Comparison of ENCODE assay signal across 31 mouse cellular contexts in genomic region chr9:66613667-66614066, GRCm38 (mm10). TPM values are rescaled to one million over a fixed set of nuclear protein-coding genes. Genes with fewer than 3 reads are reported as not detected.
DNase-seq lines count a peak whose midpoint lies in the region; ATAC-seq and TF ChIP-seq lines count a peak whose summit lies in the region.
"Had no signal": no experiment of that assay in that cellular context is flagged by ENCODE, and none has a peak within 500 bp of the region (broad histone marks: within the 10 kb centered on the region; RNA-seq: fewer than 3 reads in every experiment).

No protein-coding gene starts in this region.

- no peak for ATAC-seq in lung, embryonic 15.5 days (ENCODE audit: borderline replicate concordance, extremely low read depth, low FRiP score, low TSS enrichment)
- ATAC-seq in intestine, embryonic 14.5 days (replicated peaks; ENCODE audit: low FRiP score, low TSS enrichment, low read depth), result no peak
- ATAC-seq in intestine, embryonic 16.5 days, result peak; percentile 78
- ATAC-seq in stomach, embryonic 15.5 days (ENCODE audit: insufficient read depth, low FRiP score, low read depth), result no peak
- ATAC-seq in forebrain, embryonic 11.5 days (replicated peaks; ENCODE audit: low FRiP score), result no peak
- ATAC-seq in forebrain, postnatal 0 days, result no peak
- ATAC-seq: forebrain, embryonic 15.5 days; hindbrain, postnatal 0 days; Patski had no signal

- no peak overlapping the region for H3K4me3 ChIP-seq in lung, embryonic 15.5 days
- no peak overlapping the region for H3K4me3 ChIP-seq in intestine, embryonic 14.5 days (ENCODE audit: low read depth, low read length)
- no peak overlapping the region for H3K4me3 ChIP-seq in intestine, embryonic 16.5 days (ENCODE audit: low read length)
- H3K4me3 ChIP-seq in stomach, embryonic 15.5 days (replicated peaks), result no peak overlapping the region
- no peak overlapping the region for H3K4me3 ChIP-seq in forebrain, embryonic 11.5 days (ENCODE audit: low read depth, low read length)
- H3K4me3 ChIP-seq in forebrain, postnatal 0 days (ENCODE audit: low read depth, low read length), result no peak overlapping the region
- H3K4me3 ChIP-seq: embryonic facial prominence, embryonic 12.5 days; embryonic facial prominence, embryonic 15.5 days; forebrain, embryonic 12.5 days; forebrain, embryonic 15.5 days; gastrocnemius, adult 2 months; heart, embryonic 12.5 days; heart, embryonic 15.5 days; hindbrain, embryonic 10.5 days; hindbrain, embryonic 13.5 days had no signal

- H3K27ac ChIP-seq in lung, embryonic 15.5 days, result peak overlapping the region; percentile 54
- peak overlapping the region; percentile 29 for H3K27ac ChIP-seq in intestine, embryonic 14.5 days (ENCODE audit: low read depth)
- peak overlapping the region; percentile 63 for H3K27ac ChIP-seq in intestine, embryonic 16.5 days (ENCODE audit: low read length)
- peak overlapping the region; percentile 51; the same call in 1 of the 2 replicates for H3K27ac ChIP-seq in stomach, embryonic 15.5 days
- H3K27ac ChIP-seq in forebrain, embryonic 11.5 days (ENCODE audit: low read depth, low read length), result no peak overlapping the region
- H3K27ac ChIP-seq in forebrain, postnatal 0 days (ENCODE audit: low read depth, low read length), result no peak overlapping the region
- H3K27ac ChIP-seq: embryonic facial prominence, embryonic 12.5 days; embryonic facial prominence, embryonic 15.5 days; forebrain, embryonic 12.5 days; forebrain, embryonic 15.5 days; gastrocnemius, adult 2 months; heart, embryonic 15.5 days; hindbrain, embryonic 10.5 days; hindbrain, embryonic 13.5 days; hindbrain, postnatal 0 days had no signal

- intact Hi-C loops in gastrocnemius, postnatal 14 days (cut with DNase I; ENCODE audit: low total_unique reads), result no loop called here

- no peak overlapping the region for H3K4me2 ChIP-seq in lung, embryonic 15.5 days
- H3K4me2 ChIP-seq in intestine, embryonic 14.5 days (ENCODE audit: low read length), result no peak overlapping the region
- H3K4me2 ChIP-seq in intestine, embryonic 16.5 days (ENCODE audit: low read depth, low read length), result no peak overlapping the region
- H3K4me2 ChIP-seq in stomach, embryonic 15.5 days, result no peak overlapping the region
- no peak overlapping the region for H3K4me2 ChIP-seq in forebrain, embryonic 11.5 days (ENCODE audit: low read depth, low read length, severe bottlenecking)
- H3K4me2 ChIP-seq in forebrain, postnatal 0 days (ENCODE audit: low read depth), result no peak overlapping the region
- H3K4me2 ChIP-seq: embryonic facial prominence, embryonic 12.5 days; embryonic facial prominence, embryonic 15.5 days; forebrain, embryonic 12.5 days; forebrain, embryonic 15.5 days; heart, embryonic 12.5 days; heart, embryonic 15.5 days; hindbrain, embryonic 13.5 days had no signal

- H3K36me3 ChIP-seq in lung, embryonic 15.5 days, result no peaks in the 10 kb centered on the region
- no peaks in the 10 kb centered on the region for H3K36me3 ChIP-seq in intestine, embryonic 14.5 days (ENCODE audit: control insufficient read depth, insufficient read depth, low read length)
- H3K36me3 ChIP-seq in intestine, embryonic 16.5 days (ENCODE audit: control insufficient read depth, insufficient read depth, low read length), result no peaks in the 10 kb centered on the region
- H3K36me3 ChIP-seq in stomach, embryonic 15.5 days, result no peaks in the 10 kb centered on the region
- H3K36me3 ChIP-seq in forebrain, embryonic 11.5 days (ENCODE audit: control insufficient read depth, insufficient read depth, low read length), result no peaks in the 10 kb centered on the region
- no peaks in the 10 kb centered on the region for H3K36me3 ChIP-seq in forebrain, postnatal 0 days (ENCODE audit: insufficient read depth)
- H3K36me3 ChIP-seq: embryonic facial prominence, embryonic 12.5 days; embryonic facial prominence, embryonic 15.5 days; forebrain, embryonic 12.5 days; forebrain, embryonic 15.5 days; G1E; heart, embryonic 12.5 days; heart, embryonic 15.5 days; hindbrain, embryonic 10.5 days; hindbrain, embryonic 13.5 days had no signal

- H3K9me3 ChIP-seq in lung, embryonic 15.5 days, result no peaks in the 10 kb centered on the region
- H3K9me3 ChIP-seq in intestine, embryonic 14.5 days (ENCODE audit: control insufficient read depth, low read length), result no peaks in the 10 kb centered on the region
- no peaks in the 10 kb centered on the region for H3K9me3 ChIP-seq in intestine, embryonic 16.5 days (ENCODE audit: control insufficient read depth, low read length)
- no peaks in the 10 kb centered on the region for H3K9me3 ChIP-seq in stomach, embryonic 15.5 days
- H3K9me3 ChIP-seq in forebrain, embryonic 11.5 days (ENCODE audit: control insufficient read depth, low read length), result no peaks in the 10 kb centered on the region
- H3K9me3 ChIP-seq in forebrain, postnatal 0 days (ENCODE audit: low read length), result no peaks in the 10 kb centered on the region
- H3K9me3 ChIP-seq: embryonic facial prominence, embryonic 12.5 days; embryonic facial prominence, embryonic 15.5 days; forebrain, embryonic 12.5 days; forebrain, embryonic 15.5 days; heart, embryonic 12.5 days; heart, embryonic 15.5 days; hindbrain, embryonic 10.5 days; hindbrain, embryonic 13.5 days had no signal

- DNase-seq in lung, postnatal 25 days (ENCODE audit: low spot score), result no peak
- DNase-seq in intestine, embryonic 14.5 days (ENCODE audit: low spot score), result no peak
- DNase-seq in forebrain, embryonic 11.5 days (ENCODE audit: low spot score), result no peak
- DNase-seq in forebrain, postnatal 0 days, result no peak
- no peak for DNase-seq in gastrocnemius, postnatal 14 days
- DNase-seq: adrenal gland, postnatal 10 days; adrenal gland, postnatal 36 days; B cell, adult 2 months; cerebellum, adult 18-20 months; cerebellum, adult 9-10 months; cerebellum, postnatal 14 days; gastrocnemius, adult 2 months; gastrocnemius, postnatal 25 days; heart, adult 18-20 months; heart, postnatal 10 days; heart, postnatal 36 days had no signal

- no peak overlapping the region for H3K9ac ChIP-seq in lung, embryonic 15.5 days
- no peak overlapping the region for H3K9ac ChIP-seq in intestine, embryonic 14.5 days (ENCODE audit: low read length)
- H3K9ac ChIP-seq in intestine, embryonic 16.5 days (ENCODE audit: low read depth, low read length), result no peak overlapping the region
- no peak overlapping the region for H3K9ac ChIP-seq in stomach, embryonic 15.5 days
- no peak overlapping the region for H3K9ac ChIP-seq in forebrain, embryonic 11.5 days (ENCODE audit: low read length)
- no peak overlapping the region for H3K9ac ChIP-seq in forebrain, postnatal 0 days
- H3K9ac ChIP-seq: embryonic facial prominence, embryonic 15.5 days; forebrain, embryonic 12.5 days; forebrain, embryonic 15.5 days; heart, embryonic 12.5 days; heart, embryonic 15.5 days; hindbrain, embryonic 13.5 days had no signal

- no peaks in the 10 kb centered on the region for H3K27me3 ChIP-seq in lung, embryonic 15.5 days
- H3K27me3 ChIP-seq in intestine, embryonic 14.5 days (replicated peaks; ENCODE audit: control insufficient read depth, insufficient read depth, low read length), result no peaks in the 10 kb centered on the region
- H3K27me3 ChIP-seq in intestine, embryonic 16.5 days (replicated peaks; ENCODE audit: control insufficient read depth, insufficient read depth, low read length), result no peaks in the 10 kb centered on the region
- no peaks in the 10 kb centered on the region for H3K27me3 ChIP-seq in stomach, embryonic 15.5 days (replicated peaks)
- no peaks in the 10 kb centered on the region for H3K27me3 ChIP-seq in forebrain, embryonic 11.5 days (ENCODE audit: control insufficient read depth, insufficient read depth, low read length)
- no peaks in the 10 kb centered on the region for H3K27me3 ChIP-seq in forebrain, postnatal 0 days (ENCODE audit: insufficient read depth, low read length)
- H3K27me3 ChIP-seq: CH12.LX; embryonic facial prominence, embryonic 12.5 days; embryonic facial prominence, embryonic 15.5 days; forebrain, embryonic 12.5 days; forebrain, embryonic 15.5 days; heart, embryonic 12.5 days; heart, embryonic 15.5 days; hindbrain, embryonic 13.5 days; Patski had no signal

- WGBS in lung, embryonic 15.5 days, result 35% methylated on average over 7 of the region's 7 CpGs
- WGBS in intestine, embryonic 14.5 days, result 31% methylated on average over 7 of the region's 7 CpGs
- 37% methylated on average over 7 of the region's 7 CpGs for WGBS in intestine, embryonic 16.5 days
- 49% methylated on average over 7 of the region's 7 CpGs for WGBS in stomach, embryonic 15.5 days
- WGBS in forebrain, embryonic 11.5 days, result 85% methylated on average over 7 of the region's 7 CpGs
- 82% methylated on average over 7 of the region's 7 CpGs for WGBS in forebrain, postnatal 0 days

- TF ChIP-seq CTCF in forebrain, postnatal 0 days (IDR thresholded peaks at IDR 0.05; ENCODE audit: low read depth), result no peak

- peaks cover 19% of the 10 kb centered on the region for H3K4me1 ChIP-seq in lung, embryonic 15.5 days
- H3K4me1 ChIP-seq in intestine, embryonic 14.5 days (replicated peaks; ENCODE audit: control insufficient read depth, insufficient read depth, low read length), result peaks cover 16% of the 10 kb centered on the region
- peaks cover 8% of the 10 kb centered on the region for H3K4me1 ChIP-seq in intestine, embryonic 16.5 days (ENCODE audit: control insufficient read depth, insufficient read depth, low read length)
- 0 out of 2 replicates have a peak, but pooled peaks cover 2% of the 10 kb centered on the region for H3K4me1 ChIP-seq in stomach, embryonic 15.5 days
- peaks cover 4% of the 10 kb centered on the region; the same call in 1 of the 2 replicates for H3K4me1 ChIP-seq in forebrain, embryonic 11.5 days (replicated peaks; ENCODE audit: control insufficient read depth, insufficient read depth, low read length)
- peaks cover 4% of the 10 kb centered on the region; the same call in 1 of the 2 replicates for H3K4me1 ChIP-seq in forebrain, postnatal 0 days (ENCODE audit: insufficient read depth)

RNA-seq across cellular contexts. Expression of gene Usp3, which starts 20.7 kb away (rescaled TPM):
- 51.4 and 57.1 TPM in 2 replicates for polyA plus RNA-seq in lung, embryonic 15.5 days (2015; fragmentation: Nextera tagmentation; extraction: Ambion mirVana)
- 83.6 and 97.6 TPM in 2 replicates for polyA plus RNA-seq in intestine, embryonic 14.5 days (2014; fragmentation: Nextera tagmentation; extraction: Ambion mirVana)
- 75.5 and 79.1 TPM in 2 replicates for polyA plus RNA-seq in intestine, embryonic 16.5 days (2015; fragmentation: Nextera tagmentation; extraction: Ambion mirVana)
- polyA plus RNA-seq in stomach, embryonic 15.5 days (2015; fragmentation: Nextera tagmentation; extraction: Ambion mirVana), result 60.9 and 64.6 TPM in 2 replicates
- polyA plus RNA-seq in forebrain, embryonic 11.5 days (2014; fragmentation: Nextera tagmentation; extraction: Ambion mirVana), result 92.4 and 99.8 TPM in 2 replicates
- total RNA-seq in forebrain, postnatal 0 days (2014; rRNA removed), result 46.3 and 59.7 TPM in 2 replicates
- polyA plus RNA-seq in forebrain, postnatal 0 days (2015; fragmentation: Nextera tagmentation; extraction: Ambion mirVana), result 55.1 and 55.2 TPM in 2 replicates
- total RNA-seq in gastrocnemius, postnatal 14 days (2021), result 10 to 100 TPM; 18.4 to 18.9 TPM

Comparison
In these comparisons a context has a peak if more than half of its experiments do, and no peak if none do; other contexts are left out.
1. H3K27ac ChIP-seq: peak in lung, embryonic 15.5 days (single experiment), intestine, embryonic 14.5 days (single experiment), intestine, embryonic 16.5 days (single experiment) and stomach, embryonic 15.5 days (single experiment); none in forebrain, embryonic 11.5 days (single experiment) and forebrain, postnatal 0 days (single experiment).